Mouse (Mus musculus): Measurements from ENCODE around the gene Mis12.

GRCm38 (mm10) chr11:70969821-70970559 lies 49.4 kb upstream of the Mis12 start, which contains the start of the genes Nup88 and Rpain:
- TF ChIP-seq CTCF (IDR thresholded peaks at IDR 0.05; ENCODE audit: extremely low read depth, insufficient read depth, low read length) (no peak), POLR2A (IDR thresholded peaks at IDR 0.05; ENCODE audit: extremely low read depth, insufficient read depth, low read length) (peak; percentile 78)
